Mouse (Mus musculus) CH12.LX (cell line): Measurements from ENCODE around the gene Bdh1. TPM values are rescaled to one million over a fixed set of nuclear protein-coding genes. Genes with fewer than 3 reads are reported as not detected.

ENCODE experiments used
- DNase-seq: peaks from one replicate; pipeline ENCODE4 v3.0.0-alpha.2; 2013; ENCODE audit errors: extremely low read depth
- H3K27ac ChIP-seq: 2 replicates; pipeline ENCODE4 v1.5.1; 2012; ENCODE audit warnings: low read depth, mild to moderate bottlenecking, control low read depth, moderate library complexity; ENCODE audit not compliant: insufficient read depth
- H3K27me3 ChIP-seq: replicated peaks from 2 replicates; pipeline ENCODE3; 2012; ENCODE audit warnings: inconsistent platforms
- H3K36me3 ChIP-seq, 2 experiments: replicated peaks in 1 of 2; 2 replicates each; pipeline versions ENCODE3 to v1.6.1; 2012; ENCODE audit warnings: inconsistent platforms in 1 of 2, low read length in 1 of 2, mild to moderate bottlenecking in 1 of 2, mixed read lengths in 1 of 2, moderate library complexity in 1 of 2; ENCODE audit not compliant: control insufficient read depth in 1 of 2, insufficient read depth in 1 of 2
- H3K4me1 ChIP-seq, 2 experiments: 2 replicates each; pipeline ENCODE4 v1.6.1; 2012; ENCODE audit warnings: inconsistent platforms in 1 of 2, moderate library complexity in 1 of 2; ENCODE audit not compliant: insufficient read depth in 2 of 2, control insufficient read depth in 1 of 2
- H3K4me2 ChIP-seq: 2 replicates; pipeline ENCODE4 v1.6.1; 2012; ENCODE audit warnings: low read depth, mild to moderate bottlenecking, control low read depth; ENCODE audit not compliant: poor library complexity, insufficient read depth, severe bottlenecking
- H3K4me3 ChIP-seq, 3 experiments: fragments of 150-350 bp in 1 of 3; sonication (generic) in 1 of 3; replicated peaks in 1 of 3; 2 replicates each; pipeline versions ENCODE3 to v1.5.1; 2011 to 2012; ENCODE audit warnings: low read depth in 2 of 3, low read length in 2 of 3, mild to moderate bottlenecking in 2 of 3, moderate library complexity in 2 of 3, control low read depth in 1 of 3, improper control_type of control experiment in 1 of 3, inconsistent platforms in 1 of 3, mixed read lengths in 1 of 3; ENCODE audit not compliant: poor library complexity in 1 of 3
- H3K79me2 ChIP-seq: replicated peaks from 2 replicates; pipeline ENCODE4 v1.6.1; 2012; ENCODE audit warnings: mild to moderate bottlenecking, moderate library complexity; ENCODE audit not compliant: control insufficient read depth, poor library complexity, insufficient read depth, severe bottlenecking; ENCODE audit errors: extremely low read depth
- H3K9ac ChIP-seq: 2 replicates; pipeline ENCODE4 v1.6.1; 2012; ENCODE audit warnings: low read depth, mild to moderate bottlenecking, control low read depth, moderate library complexity; ENCODE audit not compliant: insufficient read depth
- H3K9me3 ChIP-seq: replicated peaks from 2 replicates; pipeline ENCODE3; 2012; ENCODE audit warnings: low read length, inconsistent platforms, mixed read lengths
- BHLHE40 ChIP-seq: IDR thresholded peaks from 2 replicates; pipeline ENCODE4 v1.6.1; 2011; ENCODE audit warnings: mild to moderate bottlenecking, low read depth, low read length, improper control_type of control experiment
- CHD2 ChIP-seq: IDR thresholded peaks from 2 replicates; pipeline ENCODE4 v1.6.1; 2011; ENCODE audit warnings: low read length, improper control_type of control experiment
- CTCF ChIP-seq, 2 experiments: IDR thresholded peaks in 1 of 2; conservative IDR thresholded peaks in 1 of 2; 2 replicates each; pipeline ENCODE4 v1.5.1; 2011 to 2012; ENCODE audit warnings: low read depth in 2 of 2, low read length in 2 of 2, improper control_type of control experiment in 1 of 2, inconsistent platforms in 1 of 2, mild to moderate bottlenecking in 1 of 2, moderate library complexity in 1 of 2
- E2F4 ChIP-seq: IDR thresholded peaks from 2 replicates; pipeline ENCODE4 v1.6.1; 2011; ENCODE audit warnings: low read depth, low read length, improper control_type of control experiment; ENCODE audit not compliant: insufficient replicate concordance
- ELF1 ChIP-seq: IDR thresholded peaks from 2 replicates; pipeline ENCODE4 v1.6.1; 2014; ENCODE audit warnings: low read depth, mild to moderate bottlenecking, inconsistent platforms, low read length, improper control_type of control experiment
- ETS1 ChIP-seq: conservative IDR thresholded peaks from 2 replicates; pipeline ENCODE4 v1.6.1; 2012; ENCODE audit warnings: low read depth, mild to moderate bottlenecking, inconsistent platforms, low read length, improper control_type of control experiment, moderate library complexity
- GABPA ChIP-seq: IDR thresholded peaks from 2 replicates; pipeline ENCODE4 v1.6.1; 2012; ENCODE audit warnings: low read depth, low read length, improper control_type of control experiment, inconsistent platforms; ENCODE audit not compliant: insufficient replicate concordance
- HCFC1 ChIP-seq: IDR thresholded peaks from 2 replicates; pipeline ENCODE4 v1.6.1; 2012; ENCODE audit warnings: low read depth, mild to moderate bottlenecking, inconsistent platforms, low read length, improper control_type of control experiment
- JUN ChIP-seq: IDR thresholded peaks from 2 replicates; pipeline ENCODE4 v1.6.1; 2011; ENCODE audit warnings: low read depth, mild to moderate bottlenecking, low read length, improper control_type of control experiment, moderate library complexity; ENCODE audit not compliant: insufficient read depth
- JUND ChIP-seq: conservative IDR thresholded peaks from 2 replicates; pipeline ENCODE4 v1.6.1; 2011; ENCODE audit warnings: low read depth, low read length, improper control_type of control experiment
- KAT2A ChIP-seq: IDR thresholded peaks from 2 replicates; pipeline ENCODE4 v1.6.1; 2012; ENCODE audit warnings: low read length, improper control_type of control experiment, inconsistent platforms; ENCODE audit not compliant: insufficient replicate concordance
- MAFK ChIP-seq: IDR thresholded peaks from 2 replicates; pipeline ENCODE4 v1.6.1; 2011; ENCODE audit warnings: low read length, improper control_type of control experiment; ENCODE audit not compliant: insufficient replicate concordance
- MAZ ChIP-seq: IDR thresholded peaks from 2 replicates; pipeline ENCODE4 v1.6.1; 2012; ENCODE audit warnings: low read depth, mild to moderate bottlenecking, inconsistent platforms, low read length, improper control_type of control experiment, moderate library complexity
- MXI1 ChIP-seq: IDR thresholded peaks from 2 replicates; pipeline ENCODE4 v1.6.1; 2011; ENCODE audit warnings: mild to moderate bottlenecking, low read depth, low read length, improper control_type of control experiment
- MYC ChIP-seq: IDR thresholded peaks from 2 replicates; pipeline ENCODE4 v1.6.1; 2011; ENCODE audit warnings: low read depth, mild to moderate bottlenecking, improper control_type of control experiment, low read length
- NELFE ChIP-seq: IDR thresholded peaks from 2 replicates; pipeline ENCODE4 v1.6.1; 2011; ENCODE audit warnings: low read depth, low read length, improper control_type of control experiment
- NRF1 ChIP-seq: IDR thresholded peaks from 2 replicates; pipeline ENCODE4 v1.6.1; 2014; ENCODE audit warnings: low read depth, mild to moderate bottlenecking, inconsistent platforms, low read length, improper control_type of control experiment, moderate library complexity
- PAX5 ChIP-seq: IDR thresholded peaks from 2 replicates; pipeline ENCODE4 v1.6.1; 2012; ENCODE audit warnings: low read length, inconsistent platforms, mixed read lengths
- POLR2A ChIP-seq: IDR thresholded peaks from 2 replicates; pipeline ENCODE4 v1.6.1; 2011; ENCODE audit warnings: low read depth, mild to moderate bottlenecking, improper control_type of control experiment, low read length
- RAD21 ChIP-seq: IDR thresholded peaks from 2 replicates; pipeline ENCODE4 v1.6.1; 2011; ENCODE audit warnings: low read depth, mild to moderate bottlenecking, low read length, improper control_type of control experiment, moderate library complexity
- RCOR1 ChIP-seq: conservative IDR thresholded peaks from 2 replicates; pipeline ENCODE4 v1.6.1; 2012; ENCODE audit warnings: low read depth, mild to moderate bottlenecking, inconsistent platforms, low read length, improper control_type of control experiment
- SIN3A ChIP-seq: IDR thresholded peaks from 2 replicates; pipeline ENCODE4 v1.6.1; 2012; ENCODE audit warnings: low read length, improper control_type of control experiment, inconsistent platforms
- SMC3 ChIP-seq: IDR thresholded peaks from 2 replicates; pipeline ENCODE4 v1.6.1; 2011; ENCODE audit warnings: low read depth, low read length, improper control_type of control experiment
- TBP ChIP-seq: conservative IDR thresholded peaks from 2 replicates; pipeline ENCODE4 v1.6.1; 2011; ENCODE audit warnings: low read depth, low read length, improper control_type of control experiment
- TCF12 ChIP-seq: IDR thresholded peaks from 2 replicates; pipeline ENCODE4 v1.6.1; 2014; ENCODE audit warnings: low read depth, mild to moderate bottlenecking, inconsistent platforms, low read length, improper control_type of control experiment
- UBTF ChIP-seq: IDR thresholded peaks from 2 replicates; pipeline ENCODE4 v1.6.1; 2012; ENCODE audit warnings: low read depth, mild to moderate bottlenecking, inconsistent platforms, low read length, improper control_type of control experiment, moderate library complexity
- USF1 ChIP-seq: IDR thresholded peaks from 2 replicates; pipeline ENCODE4 v1.6.1; 2014; ENCODE audit warnings: low read depth, mild to moderate bottlenecking, inconsistent platforms, low read length, improper control_type of control experiment
- USF2 ChIP-seq: conservative IDR thresholded peaks from 2 replicates; pipeline ENCODE4 v1.6.1; 2011; ENCODE audit warnings: low read depth, low read length, improper control_type of control experiment
- ZC3H11A ChIP-seq: IDR thresholded peaks from 2 replicates; pipeline ENCODE4 v1.6.1; 2012; ENCODE audit warnings: low read depth, mild to moderate bottlenecking, inconsistent platforms, low read length, improper control_type of control experiment
- ZKSCAN1 ChIP-seq: IDR thresholded peaks from 2 replicates; pipeline ENCODE4 v1.6.1; 2012; ENCODE audit warnings: low read depth, inconsistent platforms, low read length, improper control_type of control experiment, borderline replicate concordance
- ZMIZ1 ChIP-seq: IDR thresholded peaks from 2 replicates; pipeline ENCODE4 v1.6.1; 2012; ENCODE audit warnings: low read depth, mild to moderate bottlenecking, inconsistent platforms, low read length, improper control_type of control experiment
- ZNF384 ChIP-seq: IDR thresholded peaks from 2 replicates; pipeline ENCODE4 v1.6.1; 2012; ENCODE audit warnings: low read depth, low read length, improper control_type of control experiment, inconsistent platforms
- dilution Hi-C: fragments of 300-500 bp; cut with MboI; formaldehyde crosslinking; loops from 2 replicates; pipeline ENCODE4 v1.14.3; 2020; ENCODE audit warnings: low sequenced_read_pairs; ENCODE audit not compliant: extremely low pct_unique_long_range_greater_than_20kb, extremely low pct_ligation_motif_present
- in situ Hi-C: fragments of 300-500 bp; cut with MboI; formaldehyde crosslinking; loops from 3 replicates; pipeline ENCODE4 v1.14.3; 2019; ENCODE audit warnings: low sequenced_read_pairs, low pct_ligation_motif_present, low pct_unique_long_range_greater_than_20kb, mixed read lengths
- polyA plus RNA-seq: library from polyadenylated mRNA; unstranded; fragments of >175 nt; gene quantifications from 2 replicates; pipeline ENCODE4 v1.2.1, GENCODE M21; 2012; ENCODE audit warnings: low read depth; ENCODE audit not compliant: insufficient read length
- total RNA-seq, 2 experiments: library from RNA; depleted of rRNA; stranded (reverse); fragments of 300-350 nt in 1 of 2; fragments of >200 nt in 1 of 2; gene quantifications; 2 replicates each; pipeline ENCODE4 v1.2.3; 2012 to 2014

The Bdh1 gene
- total and polyA plus RNA-seq, 3 experiments, result 37.9 to 110 (median 54.3) TPM

GRCm38 (mm10) chr16:31428675-31429470 is 6.8 kb downstream of the Bdh1 start (continued):
- no peak; the same call in 1 of the 2 replicates for TF ChIP-seq TBP
- TF ChIP-seq JUND, result no peak
- TF ChIP-seq PAX5, result no peak
- no peak for TF ChIP-seq ZC3H11A
- TF ChIP-seq ETS1, result no peak
- peak; percentile 76 for TF ChIP-seq POLR2A
- TF ChIP-seq MYC, result no peak; the same call in 1 of the 2 replicates
- TF ChIP-seq RCOR1, result no peak; the same call in 1 of the 2 replicates
- TF ChIP-seq RAD21, result no peak

GRCm38 (mm10) chr16:31429471-31430155 is 7.5 kb downstream of the Bdh1 start:
- H3K4me3 ChIP-seq, result peak overlapping the region; percentile 64 to 78 (median 78)
- no peaks in the 10 kb centered on the region for H3K9me3 ChIP-seq
- dilution Hi-C loops (no loop called here), in situ Hi-C loops (loop anchor here (10.0 kb wide), 1 partner anchor 145 kb away; no protein-coding TSS in a partner anchor)
- H3K27me3 ChIP-seq, result no peaks in the 10 kb centered on the region
- H3K27ac ChIP-seq, result no peak overlapping the region
- H3K36me3 ChIP-seq, result peaks cover 0 to 8% of the 10 kb centered on the region in 2 experiments
- H3K4me1 ChIP-seq, result peaks cover 6 to 71% of the 10 kb centered on the region in 2 experiments; a peak in 3 of 4 replicates
- DNase-seq, result peak; percentile 95
- H3K4me2 ChIP-seq, result peak overlapping the region; percentile 81
- H3K9ac ChIP-seq, result peak overlapping the region; percentile 67; the same call in 1 of the 2 replicates
- no peaks in the 10 kb centered on the region for H3K79me2 ChIP-seq
- TF ChIP-seq TBP, result no peak
- TF ChIP-seq POLR2A, result peak; percentile 62; the same call in 1 of the 2 replicates
- TF ChIP-seq GABPA, result no peak
- peak; percentile 46; the same call in 1 of the 2 replicates for TF ChIP-seq TCF12
- no peak for TF ChIP-seq PAX5
- no peak for TF ChIP-seq RAD21
- no peak for TF ChIP-seq JUN
- TF ChIP-seq NELFE, result no peak; the same call in 1 of the 2 replicates
- TF ChIP-seq NRF1, result peak; percentile 58
- 0 out of 2 replicates have a peak, but pooled peaks have one; percentile 3 for TF ChIP-seq KAT2A
- no peak for TF ChIP-seq ZKSCAN1
- no peak for TF ChIP-seq USF1
- no peak for TF ChIP-seq RCOR1
- no peak for TF ChIP-seq JUND
- no peak for TF ChIP-seq ELF1
- peak; percentile 93 for TF ChIP-seq MXI1
- TF ChIP-seq USF2, result no peak
- peak; percentile 6; the same call in 1 of the 2 replicates for TF ChIP-seq MYC
- TF ChIP-seq MAZ, result 0 out of 2 replicates have a peak, but pooled peaks have one; percentile 42
- TF ChIP-seq CHD2, result no peak
- 0 out of 2 replicates have a peak, but pooled peaks have one; percentile 61 for TF ChIP-seq ZMIZ1
- TF ChIP-seq MAFK, result no peak
- no peak for TF ChIP-seq ZNF384
- TF ChIP-seq E2F4, result no peak
- peak; percentile 91 for TF ChIP-seq BHLHE40
- TF ChIP-seq SIN3A, result peak; percentile 88
- no peak; the same call in 1 of the 2 replicates for TF ChIP-seq HCFC1
- no peak; the same call in 1 of the 2 replicates for TF ChIP-seq ETS1
- no peak for TF ChIP-seq CTCF (conservative IDR thresholded peaks at IDR 0.05 in 1 of 2, IDR thresholded peaks at IDR 0.05 in 1 of 2; ENCODE audit: low read depth in 2 of 2, low read length in 2 of 2)
- no peak for TF ChIP-seq SMC3
- TF ChIP-seq UBTF, result no peak
